Mouse (Mus musculus) CH12.LX (cell line): Measurements from ENCODE around the gene Akap9. TPM values are rescaled to one million over a fixed set of nuclear protein-coding genes. Genes with fewer than 3 reads are reported as not detected.
A peak's percentile ranks its signal among the peaks of the same experiment; 100 is the strongest.

Experiments used
- DNase-seq: peaks from one replicate; pipeline ENCODE4 v3.0.0-alpha.2; 2013; ENCODE audit errors: extremely low read depth
- H3K27ac ChIP-seq: 2 replicates; pipeline ENCODE4 v1.5.1; 2012; ENCODE audit warnings: low read depth, mild to moderate bottlenecking, control low read depth, moderate library complexity; ENCODE audit not compliant: insufficient read depth
- H3K27me3 ChIP-seq: replicated peaks from 2 replicates; pipeline ENCODE3; 2012; ENCODE audit warnings: inconsistent platforms
- H3K36me3 ChIP-seq, 2 experiments: replicated peaks in 1 of 2; 2 replicates each; pipeline versions ENCODE3 to v1.6.1; 2012; ENCODE audit warnings: inconsistent platforms in 1 of 2, low read length in 1 of 2, mild to moderate bottlenecking in 1 of 2, mixed read lengths in 1 of 2, moderate library complexity in 1 of 2; ENCODE audit not compliant: control insufficient read depth in 1 of 2, insufficient read depth in 1 of 2
- H3K4me1 ChIP-seq, 2 experiments: 2 replicates each; pipeline ENCODE4 v1.6.1; 2012; ENCODE audit warnings: inconsistent platforms in 1 of 2, moderate library complexity in 1 of 2; ENCODE audit not compliant: insufficient read depth in 2 of 2, control insufficient read depth in 1 of 2
- H3K4me2 ChIP-seq: 2 replicates; pipeline ENCODE4 v1.6.1; 2012; ENCODE audit warnings: low read depth, mild to moderate bottlenecking, control low read depth; ENCODE audit not compliant: poor library complexity, insufficient read depth, severe bottlenecking
- H3K4me3 ChIP-seq, 3 experiments: fragments of 150-350 bp in 1 of 3; sonication (generic) in 1 of 3; replicated peaks in 1 of 3; 2 replicates each; pipeline versions ENCODE3 to v1.5.1; 2011 to 2012; ENCODE audit warnings: low read depth in 2 of 3, low read length in 2 of 3, mild to moderate bottlenecking in 2 of 3, moderate library complexity in 2 of 3, control low read depth in 1 of 3, improper control_type of control experiment in 1 of 3, inconsistent platforms in 1 of 3, mixed read lengths in 1 of 3; ENCODE audit not compliant: poor library complexity in 1 of 3
- H3K79me2 ChIP-seq: replicated peaks from 2 replicates; pipeline ENCODE4 v1.6.1; 2012; ENCODE audit warnings: mild to moderate bottlenecking, moderate library complexity; ENCODE audit not compliant: control insufficient read depth, poor library complexity, insufficient read depth, severe bottlenecking; ENCODE audit errors: extremely low read depth
- H3K9ac ChIP-seq: 2 replicates; pipeline ENCODE4 v1.6.1; 2012; ENCODE audit warnings: low read depth, mild to moderate bottlenecking, control low read depth, moderate library complexity; ENCODE audit not compliant: insufficient read depth
- H3K9me3 ChIP-seq: replicated peaks from 2 replicates; pipeline ENCODE3; 2012; ENCODE audit warnings: low read length, inconsistent platforms, mixed read lengths
- BHLHE40 ChIP-seq: IDR thresholded peaks from 2 replicates; pipeline ENCODE4 v1.6.1; 2011; ENCODE audit warnings: mild to moderate bottlenecking, low read depth, low read length, improper control_type of control experiment
- CHD1 ChIP-seq: IDR thresholded peaks from 2 replicates; pipeline ENCODE4 v1.6.1; 2012; ENCODE audit warnings: low read depth, low read length, improper control_type of control experiment, inconsistent platforms
- CHD2 ChIP-seq: IDR thresholded peaks from 2 replicates; pipeline ENCODE4 v1.6.1; 2011; ENCODE audit warnings: low read length, improper control_type of control experiment
- CTCF ChIP-seq, 2 experiments: IDR thresholded peaks in 1 of 2; conservative IDR thresholded peaks in 1 of 2; 2 replicates each; pipeline ENCODE4 v1.5.1; 2011 to 2012; ENCODE audit warnings: low read depth in 2 of 2, low read length in 2 of 2, improper control_type of control experiment in 1 of 2, inconsistent platforms in 1 of 2, mild to moderate bottlenecking in 1 of 2, moderate library complexity in 1 of 2
- E2F4 ChIP-seq: IDR thresholded peaks from 2 replicates; pipeline ENCODE4 v1.6.1; 2011; ENCODE audit warnings: low read depth, low read length, improper control_type of control experiment; ENCODE audit not compliant: insufficient replicate concordance
- ELF1 ChIP-seq: IDR thresholded peaks from 2 replicates; pipeline ENCODE4 v1.6.1; 2014; ENCODE audit warnings: low read depth, mild to moderate bottlenecking, inconsistent platforms, low read length, improper control_type of control experiment
- EP300 ChIP-seq: IDR thresholded peaks from 2 replicates; pipeline ENCODE4 v1.6.1; 2011; ENCODE audit warnings: low read length, improper control_type of control experiment
- ETS1 ChIP-seq: conservative IDR thresholded peaks from 2 replicates; pipeline ENCODE4 v1.6.1; 2012; ENCODE audit warnings: low read depth, mild to moderate bottlenecking, inconsistent platforms, low read length, improper control_type of control experiment, moderate library complexity
- HCFC1 ChIP-seq: IDR thresholded peaks from 2 replicates; pipeline ENCODE4 v1.6.1; 2012; ENCODE audit warnings: low read depth, mild to moderate bottlenecking, inconsistent platforms, low read length, improper control_type of control experiment
- IRF4 ChIP-seq: IDR thresholded peaks from 2 replicates; pipeline ENCODE4 v1.6.1; 2014; ENCODE audit warnings: low read depth, mild to moderate bottlenecking, inconsistent platforms, low read length, improper control_type of control experiment
- JUN ChIP-seq: IDR thresholded peaks from 2 replicates; pipeline ENCODE4 v1.6.1; 2011; ENCODE audit warnings: low read depth, mild to moderate bottlenecking, low read length, improper control_type of control experiment, moderate library complexity; ENCODE audit not compliant: insufficient read depth
- JUND ChIP-seq: conservative IDR thresholded peaks from 2 replicates; pipeline ENCODE4 v1.6.1; 2011; ENCODE audit warnings: low read depth, low read length, improper control_type of control experiment
- MAX ChIP-seq: IDR thresholded peaks from 2 replicates; pipeline ENCODE4 v1.6.1; 2011; ENCODE audit warnings: low read length, improper control_type of control experiment
- MAZ ChIP-seq: IDR thresholded peaks from 2 replicates; pipeline ENCODE4 v1.6.1; 2012; ENCODE audit warnings: low read depth, mild to moderate bottlenecking, inconsistent platforms, low read length, improper control_type of control experiment, moderate library complexity
- MEF2A ChIP-seq: IDR thresholded peaks from 2 replicates; pipeline ENCODE4 v1.6.1; 2014; ENCODE audit warnings: low read depth, mild to moderate bottlenecking, inconsistent platforms, low read length, improper control_type of control experiment, borderline replicate concordance
- MXI1 ChIP-seq: IDR thresholded peaks from 2 replicates; pipeline ENCODE4 v1.6.1; 2011; ENCODE audit warnings: mild to moderate bottlenecking, low read depth, low read length, improper control_type of control experiment
- MYC ChIP-seq: IDR thresholded peaks from 2 replicates; pipeline ENCODE4 v1.6.1; 2011; ENCODE audit warnings: low read depth, mild to moderate bottlenecking, improper control_type of control experiment, low read length
- PAX5 ChIP-seq: IDR thresholded peaks from 2 replicates; pipeline ENCODE4 v1.6.1; 2012; ENCODE audit warnings: low read length, inconsistent platforms, mixed read lengths
- POLR2AphosphoS2 ChIP-seq: IDR thresholded peaks from 2 replicates; pipeline ENCODE4 v1.6.1; 2011; ENCODE audit warnings: low read depth, low read length, improper control_type of control experiment
- RAD21 ChIP-seq: IDR thresholded peaks from 2 replicates; pipeline ENCODE4 v1.6.1; 2011; ENCODE audit warnings: low read depth, mild to moderate bottlenecking, low read length, improper control_type of control experiment, moderate library complexity
- SIN3A ChIP-seq: IDR thresholded peaks from 2 replicates; pipeline ENCODE4 v1.6.1; 2012; ENCODE audit warnings: low read length, improper control_type of control experiment, inconsistent platforms
- TCF12 ChIP-seq: IDR thresholded peaks from 2 replicates; pipeline ENCODE4 v1.6.1; 2014; ENCODE audit warnings: low read depth, mild to moderate bottlenecking, inconsistent platforms, low read length, improper control_type of control experiment
- USF1 ChIP-seq: IDR thresholded peaks from 2 replicates; pipeline ENCODE4 v1.6.1; 2014; ENCODE audit warnings: low read depth, mild to moderate bottlenecking, inconsistent platforms, low read length, improper control_type of control experiment
- ZKSCAN1 ChIP-seq: IDR thresholded peaks from 2 replicates; pipeline ENCODE4 v1.6.1; 2012; ENCODE audit warnings: low read depth, inconsistent platforms, low read length, improper control_type of control experiment, borderline replicate concordance
- ZMIZ1 ChIP-seq: IDR thresholded peaks from 2 replicates; pipeline ENCODE4 v1.6.1; 2012; ENCODE audit warnings: low read depth, mild to moderate bottlenecking, inconsistent platforms, low read length, improper control_type of control experiment
- dilution Hi-C: fragments of 300-500 bp; cut with MboI; formaldehyde crosslinking; loops from 2 replicates; pipeline ENCODE4 v1.14.3; 2020; ENCODE audit warnings: low sequenced_read_pairs; ENCODE audit not compliant: extremely low pct_unique_long_range_greater_than_20kb, extremely low pct_ligation_motif_present
- in situ Hi-C: fragments of 300-500 bp; cut with MboI; formaldehyde crosslinking; loops from 3 replicates; pipeline ENCODE4 v1.14.3; 2019; ENCODE audit warnings: low sequenced_read_pairs, low pct_ligation_motif_present, low pct_unique_long_range_greater_than_20kb, mixed read lengths
- polyA plus RNA-seq: library from polyadenylated mRNA; unstranded; fragments of >175 nt; gene quantifications from 2 replicates; pipeline ENCODE4 v1.2.1, GENCODE M21; 2012; ENCODE audit warnings: low read depth; ENCODE audit not compliant: insufficient read length
- total RNA-seq, 2 experiments: library from RNA; depleted of rRNA; stranded (reverse); fragments of 300-350 nt in 1 of 2; fragments of >200 nt in 1 of 2; gene quantifications; 2 replicates each; pipeline ENCODE4 v1.2.3; 2012 to 2014

Akap9 gene
- total and polyA plus RNA-seq, 3 experiments = 10.3 to 15.6 (median 12.8) TPM

GRCm38 (mm10) chr5:3961286-3961685, 33.4 kb downstream of the Akap9 start:
- no peaks in the 10 kb centered on the region for H3K9me3 ChIP-seq
- H3K9ac ChIP-seq = no peak overlapping the region
- no peak overlapping the region for H3K4me2 ChIP-seq
- no peaks in the 10 kb centered on the region for H3K27me3 ChIP-seq
- TF ChIP-seq POLR2AphosphoS2 (no peak), MEF2A (no peak), JUND (no peak), ETS1 (no peak), CHD2 (no peak), EP300 (no peak), E2F4 (no peak), MYC (no peak), ZMIZ1 (no peak), MAZ (no peak), HCFC1 (no peak), JUN (no peak), SIN3A (no peak), USF1 (no peak), ELF1 (no peak), CHD1 (no peak), ZKSCAN1 (no peak), BHLHE40 (no peak), PAX5 (no peak)
- no peaks in the 10 kb centered on the region for H3K79me2 ChIP-seq
- in situ Hi-C loops = no loop called here
- no peak overlapping the region for H3K4me3 ChIP-seq
- peaks cover 15 to 46% of the 10 kb centered on the region in 2 experiments for H3K36me3 ChIP-seq
- no peak overlapping the region for H3K27ac ChIP-seq
- DNase-seq = no peak
- dilution Hi-C loops = no loop called here
- H3K4me1 ChIP-seq = no peaks in the 10 kb centered on the region

- Histone ChIP-seq H3K9ac (no peak overlapping the region; the same call in 1 of the 2 replicates), H3K27ac (no peak overlapping the region), H3K4me1 (peaks cover 6 to 18% of the 10 kb centered on the region in 2 experiments)
- TF ChIP-seq CTCF (conservative IDR thresholded peaks at IDR 0.05 in 1 of 2, IDR thresholded peaks at IDR 0.05 in 1 of 2; ENCODE audit: low read depth in 2 of 2, low read length in 2 of 2) (no peak), BHLHE40 (peak; percentile 97), IRF4 (no peak), TCF12 (0 out of 2 replicates have a peak, but pooled peaks have one; percentile 22), MYC (peak; percentile 72; the same call in 1 of the 2 replicates), MAX (peak; percentile 61; the same call in 1 of the 2 replicates), SIN3A (0 out of 2 replicates have a peak, but pooled peaks have one; percentile 9), JUN (peak; percentile 62; the same call in 1 of the 2 replicates), HCFC1 (no peak), ETS1 (peak; percentile 87), EP300 (peak; percentile 65), RAD21 (no peak), MXI1 (0 out of 2 replicates have a peak, but pooled peaks have one; percentile 27)
- TF ChIP-seq, all 38 proteins: peak for 9
- H3K4me2 ChIP-seq = peak overlapping the region; percentile 97
- in situ Hi-C loops (no loop called here), dilution Hi-C loops (no loop called here)
- H3K79me2 ChIP-seq = no peaks in the 10 kb centered on the region
- peak; percentile 72 for DNase-seq
- peaks cover 6 to 24% of the 10 kb centered on the region in 2 experiments for H3K36me3 ChIP-seq
- H3K27me3 ChIP-seq = no peaks in the 10 kb centered on the region
- H3K4me3 ChIP-seq = peak overlapping the region in 1 of 3 experiments; percentile 9
- no peaks in the 10 kb centered on the region for H3K9me3 ChIP-seq
Measured at GRCm38 (mm10) chr5:3968415-3968814, 40.6 kb downstream of the Akap9 start.
